Mouse (Mus musculus): ENCODE results near the gene Obscn. TPM values are rescaled to one million over a fixed set of nuclear protein-coding genes. Genes with fewer than 3 reads are reported as not detected.

Gene Obscn
- total and polyA plus RNA-seq, 2 experiments from 2014 or later: 107 to 245 TPM

GRCm38 (mm10) chr11:59176475-59176874, 40.3 kb upstream of the Obscn start:
- peaks cover 49% of the 10 kb centered on the region for H3K27me3 ChIP-seq (ENCODE audit: control insufficient read depth, insufficient read depth, low read length)
- WGBS: 2% methylated on average over 48 of the region's 48 CpGs
- H3K4me3 ChIP-seq (ENCODE audit: low read depth, low read length): peak overlapping the region; percentile 34
- peak overlapping the region; percentile 54 for H3K4me2 ChIP-seq (ENCODE audit: low read depth, low read length)
- no peak overlapping the region for H3K9ac ChIP-seq (replicated peaks; ENCODE audit: low read depth, low read length)
- DNase-seq (ENCODE audit: low spot score) (peak; percentile 4), ATAC-seq (ENCODE audit: insufficient read depth, low read depth) (no peak)
- H3K4me1 ChIP-seq (ENCODE audit: control insufficient read depth, insufficient read depth): peaks cover 13% of the 10 kb centered on the region; the same call in 1 of the 2 replicates
- no peaks in the 10 kb centered on the region for H3K36me3 ChIP-seq (replicated peaks; ENCODE audit: control insufficient read depth, insufficient read depth, low read length)
- no peaks in the 10 kb centered on the region for H3K9me3 ChIP-seq (replicated peaks; ENCODE audit: control insufficient read depth, low read length)
- no peak overlapping the region for H3K27ac ChIP-seq (ENCODE audit: low read depth)
- TF ChIP-seq CTCF (IDR thresholded peaks at IDR 0.05; ENCODE audit: low read depth): no peak
- TF ChIP-seq EP300 (IDR thresholded peaks at IDR 0.05; ENCODE audit: low read depth): no peak

- Histone ChIP-seq H3K9me3 (replicated peaks; ENCODE audit: control insufficient read depth, low read length) (no peaks in the 10 kb centered on the region), H3K4me3 (ENCODE audit: low read depth, low read length) (no peak overlapping the region), H3K27me3 (ENCODE audit: control insufficient read depth, insufficient read depth, low read length) (peaks cover 49% of the 10 kb centered on the region), H3K9ac (replicated peaks; ENCODE audit: low read depth, low read length) (no peak overlapping the region), H3K36me3 (replicated peaks; ENCODE audit: control insufficient read depth, insufficient read depth, low read length) (no peaks in the 10 kb centered on the region), H3K4me1 (ENCODE audit: control insufficient read depth, insufficient read depth) (peaks cover 7% of the 10 kb centered on the region; the same call in 1 of the 2 replicates), H3K27ac (ENCODE audit: low read depth) (no peak overlapping the region), H3K4me2 (ENCODE audit: low read depth, low read length) (no peak overlapping the region)
- DNase-seq (ENCODE audit: low spot score): no peak
- WGBS: 63% methylated on average over 6 of the region's 6 CpGs
- ATAC-seq (ENCODE audit: insufficient read depth, low read depth): no peak
- TF ChIP-seq CTCF (IDR thresholded peaks at IDR 0.05; ENCODE audit: low read depth) (no peak), EP300 (IDR thresholded peaks at IDR 0.05; ENCODE audit: low read depth) (no peak)
These were observed 38.1 kb upstream of the Obscn start for GRCm38 (mm10) chr11:59174189-59174838.

GRCm38 (mm10) chr11:59170549-59170948, 34.3 kb upstream of the Obscn start:
- Histone ChIP-seq H3K9me3 (replicated peaks; ENCODE audit: control insufficient read depth, low read length) (no peaks in the 10 kb centered on the region), H3K36me3 (replicated peaks; ENCODE audit: control insufficient read depth, insufficient read depth, low read length) (no peaks in the 10 kb centered on the region), H3K27me3 (ENCODE audit: control insufficient read depth, insufficient read depth, low read length) (peaks cover 17% of the 10 kb centered on the region), H3K4me1 (ENCODE audit: control insufficient read depth, insufficient read depth) (no peaks in the 10 kb centered on the region), H3K4me2 (ENCODE audit: low read depth, low read length) (no peak overlapping the region), H3K4me3 (ENCODE audit: low read depth, low read length) (no peak overlapping the region), H3K27ac (ENCODE audit: low read depth) (no peak overlapping the region), H3K9ac (replicated peaks; ENCODE audit: low read depth, low read length) (no peak overlapping the region)
- no peak for ATAC-seq (ENCODE audit: insufficient read depth, low read depth)
- DNase-seq (ENCODE audit: low spot score): no peak
- WGBS: 65% methylated on average over 4 of the region's 4 CpGs
- TF ChIP-seq EP300 (IDR thresholded peaks at IDR 0.05; ENCODE audit: low read depth): no peak
- no peak for TF ChIP-seq CTCF (IDR thresholded peaks at IDR 0.05; ENCODE audit: low read depth)

- H3K4me3 ChIP-seq (ENCODE audit: low read depth, low read length): no peak overlapping the region
- TF ChIP-seq EP300 (IDR thresholded peaks at IDR 0.05; ENCODE audit: low read depth) (no peak), CTCF (IDR thresholded peaks at IDR 0.05; ENCODE audit: low read depth) (no peak)
- DNase-seq (ENCODE audit: low spot score): no peak
- ATAC-seq (ENCODE audit: insufficient read depth, low read depth): no peak; the same call in 1 of the 2 replicates
- H3K9me3 ChIP-seq (replicated peaks; ENCODE audit: control insufficient read depth, low read length): no peaks in the 10 kb centered on the region
- no peaks in the 10 kb centered on the region for H3K36me3 ChIP-seq (replicated peaks; ENCODE audit: control insufficient read depth, insufficient read depth, low read length)
- H3K27me3 ChIP-seq (ENCODE audit: control insufficient read depth, insufficient read depth, low read length): peaks cover 10% of the 10 kb centered on the region
- no peak overlapping the region for H3K27ac ChIP-seq (ENCODE audit: low read depth)
- no peaks in the 10 kb centered on the region for H3K4me1 ChIP-seq (ENCODE audit: control insufficient read depth, insufficient read depth)
- 48% methylated on average over 3 of the region's 3 CpGs for WGBS
- H3K4me2 ChIP-seq (ENCODE audit: low read depth, low read length): no peak overlapping the region
- H3K9ac ChIP-seq (replicated peaks; ENCODE audit: low read depth, low read length): no peak overlapping the region
These were observed 33.6 kb upstream of the Obscn start for GRCm38 (mm10) chr11:59169807-59170206.

GRCm38 (mm10) chr11:59165616-59166241, 29.5 kb upstream of the Obscn start:
- H3K9me3 ChIP-seq (replicated peaks; ENCODE audit: control insufficient read depth, low read length): no peaks in the 10 kb centered on the region
- no peak for TF ChIP-seq EP300 (IDR thresholded peaks at IDR 0.05; ENCODE audit: low read depth)
- TF ChIP-seq CTCF (IDR thresholded peaks at IDR 0.05; ENCODE audit: low read depth): no peak
- DNase-seq (ENCODE audit: low spot score): no peak

More at GRCm38 (mm10) chr11:59165616-59166241, 29.5 kb upstream of the Obscn start:
- Histone ChIP-seq H3K27me3 (ENCODE audit: control insufficient read depth, insufficient read depth, low read length) (no peaks in the 10 kb centered on the region), H3K27ac (ENCODE audit: low read depth) (no peak overlapping the region), H3K9ac (replicated peaks; ENCODE audit: low read depth, low read length) (no peak overlapping the region), H3K4me2 (ENCODE audit: low read depth, low read length) (no peak overlapping the region), H3K4me1 (ENCODE audit: control insufficient read depth, insufficient read depth) (peaks cover 21% of the 10 kb centered on the region), H3K36me3 (replicated peaks; ENCODE audit: control insufficient read depth, insufficient read depth, low read length) (no peaks in the 10 kb centered on the region), H3K4me3 (ENCODE audit: low read depth, low read length) (no peak overlapping the region)
- WGBS: 47% methylated on average over 2 of the region's 2 CpGs
- ATAC-seq (ENCODE audit: insufficient read depth, low read depth): no peak

All from heart, postnatal 0 days (tissue).